Mouse (Mus musculus): Measurements from ENCODE around the gene Olfr541.
A peak's percentile ranks its signal among the peaks of the same experiment; 100 is the strongest.
"Not testable (repeated sequence)": the region's sequence is repeated elsewhere in the genome, so short reads cannot be mapped to it uniquely, and the experiment has no call there.

Gene Olfr541

GRCm38 (mm10) chr7:140696967-140697366 lies at the start of gene Olfr541:
Gene Olfr541 (plus strand): TSS chr7:140697267.
- no peak for DNase-seq

GRCm38 (mm10) chr7:140659630-140660029 lies 37.4 kb upstream of the Olfr541 start, which contains the start of gene Olfr539:
Gene Olfr539 (plus strand): TSS chr7:140659930.
- DNase-seq, result no peak

- not testable (repeated sequence) for DNase-seq
Observed at GRCm38 (mm10) chr7:140670693-140671092, 26.4 kb upstream of the Olfr541 start.

GRCm38 (mm10) chr7:140675863-140676262 lies 21.2 kb upstream of the Olfr541 start:
- peak; percentile 4 for DNase-seq

GRCm38 (mm10) chr7:140679591-140679990 lies 17.5 kb upstream of the Olfr541 start:
- DNase-seq, result not testable (repeated sequence)

- no peak for DNase-seq
Observed at GRCm38 (mm10) chr7:140681651-140682050, 15.4 kb upstream of the Olfr541 start, which contains the start of gene Olfr45. Gene Olfr45 (plus strand): TSS chr7:140681951.

- no peak for DNase-seq
Observed at GRCm38 (mm10) chr7:140706348-140706747, 9.3 kb downstream of the Olfr541 start.

GRCm38 (mm10) chr7:140707536-140708284 lies 10.6 kb downstream of the Olfr541 start:
- DNase-seq, result no peak

GRCm38 (mm10) chr7:140717155-140718055 lies 20.3 kb downstream of the Olfr541 start:
- no peak for DNase-seq

GRCm38 (mm10) chr7:140721095-140721494 lies 24.0 kb downstream of the Olfr541 start:
- no peak for DNase-seq

- DNase-seq, result no peak
Observed at GRCm38 (mm10) chr7:140725558-140725957, 28.5 kb downstream of the Olfr541 start.

- DNase-seq, result no peak
Observed at GRCm38 (mm10) chr7:140733162-140733561, 36.1 kb downstream of the Olfr541 start.

GRCm38 (mm10) chr7:140747402-140747801 lies 50.3 kb downstream of the Olfr541 start:
- DNase-seq, result no peak

GRCm38 (mm10) chr7:140748116-140748826 lies 51.2 kb downstream of the Olfr541 start:
- DNase-seq, result no peak

- DNase-seq, result no peak
Observed at GRCm38 (mm10) chr7:140748827-140749160, 51.7 kb downstream of the Olfr541 start.

- no peak for DNase-seq
Observed at GRCm38 (mm10) chr7:140754556-140754955, 57.5 kb downstream of the Olfr541 start.

Measured in retina, postnatal 1 day (tissue).